Mouse (Mus musculus) midbrain, embryonic 10.5 days (tissue): ENCODE results near the gene Nudcd2. TPM values are rescaled to one million over a fixed set of nuclear protein-coding genes. Genes with fewer than 3 reads are reported as not detected.

Source experiments
- DNase-seq: peaks from one replicate; pipeline ENCODE4 v3.0.0-alpha.2; 2017; ENCODE audit warnings: low spot score
- H3K27ac ChIP-seq: fragments of 300-500 bp; sonication (generic); replicated peaks from 2 replicates; pipeline ENCODE4 v1.5.1; 2016; ENCODE audit warnings: mild to moderate bottlenecking
- H3K27me3 ChIP-seq: fragments of 300-500 bp; sonication (generic); 2 replicates; pipeline ENCODE4 v1.6.1; 2016; ENCODE audit warnings: low read depth, mild to moderate bottlenecking; ENCODE audit not compliant: poor library complexity, severe bottlenecking
- H3K36me3 ChIP-seq: fragments of 300-500 bp; sonication (generic); 2 replicates; pipeline ENCODE4 v1.6.1; 2016; ENCODE audit warnings: mild to moderate bottlenecking, moderate library complexity
- H3K4me1 ChIP-seq: fragments of 300-500 bp; sonication (generic); 2 replicates; pipeline ENCODE4 v1.6.1; 2016
- H3K4me3 ChIP-seq: fragments of 300-500 bp; sonication (generic); 2 replicates; pipeline ENCODE4 v1.5.1; 2016; ENCODE audit warnings: mild to moderate bottlenecking, moderate library complexity
- H3K9me3 ChIP-seq: fragments of 300-500 bp; sonication (generic); replicated peaks from 2 replicates; pipeline ENCODE4 v1.6.1; 2016; ENCODE audit warnings: mild to moderate bottlenecking
- WGBS: fragments of 180-500 bp; shearing (Covaris S2); methylation state at CpG from one replicate; pipeline ENCODE4 v1.1.7; 2016; 5-methylcytosine and 5-hydroxymethylcytosine counted together
- polyA plus RNA-seq: library from polyadenylated mRNA; unstranded; fragments of >200 nt; fragmentation: Nextera tagmentation; extraction: Ambion mirVana; gene quantifications from 2 replicates; pipeline ENCODE4 v1.2.1, GENCODE M21; 2016

Gene Nudcd2
- polyA plus RNA-seq, 1 experiment from 2014 or later = 216 TPM

- Histone ChIP-seq H3K27me3 (no peaks in the 10 kb centered on the region), H3K4me1 (peaks cover 43% of the 10 kb centered on the region), H3K27ac (peak overlapping the region; percentile 97), H3K9me3 (no peaks in the 10 kb centered on the region), H3K4me3 (peak overlapping the region; percentile 91), H3K36me3 (peaks cover 59% of the 10 kb centered on the region)
- no peak for DNase-seq
- WGBS = 2% methylated on average over 14 of the region's 14 CpGs
These were observed 499 bp upstream of the Nudcd2 start for GRCm38 (mm10) chr11:40732997-40733338.

- H3K36me3 ChIP-seq = peaks cover 59% of the 10 kb centered on the region
- peaks cover 43% of the 10 kb centered on the region for H3K4me1 ChIP-seq
- H3K4me3 ChIP-seq = peak overlapping the region; percentile 91
- no peaks in the 10 kb centered on the region for H3K27me3 ChIP-seq
- H3K9me3 ChIP-seq = no peaks in the 10 kb centered on the region
- no peak for DNase-seq
- H3K27ac ChIP-seq = peak overlapping the region; percentile 97
- WGBS = 5% methylated on average over 11 of the region's 11 CpGs
These were observed 835 bp downstream of the Nudcd2 start for GRCm38 (mm10) chr11:40734251-40734752.

GRCm38 (mm10) chr11:40737369-40737768 lies 3.9 kb downstream of the Nudcd2 start:
- peaks cover 20% of the 10 kb centered on the region for H3K4me1 ChIP-seq
- no peak for DNase-seq
- no peaks in the 10 kb centered on the region for H3K9me3 ChIP-seq
- 91% methylated on average over 3 of the region's 3 CpGs for WGBS
- H3K27me3 ChIP-seq = no peaks in the 10 kb centered on the region
- no peak overlapping the region for H3K27ac ChIP-seq
- H3K4me3 ChIP-seq = no peak overlapping the region
- H3K36me3 ChIP-seq = peaks cover 68% of the 10 kb centered on the region

GRCm38 (mm10) chr11:40741605-40742262 lies 8.3 kb downstream of the Nudcd2 start:
- H3K4me3 ChIP-seq = no peak overlapping the region
- H3K9me3 ChIP-seq = no peaks in the 10 kb centered on the region
- DNase-seq = no peak
- no peaks in the 10 kb centered on the region for H3K4me1 ChIP-seq
- H3K36me3 ChIP-seq = peaks cover 52% of the 10 kb centered on the region
- H3K27me3 ChIP-seq = no peaks in the 10 kb centered on the region
- H3K27ac ChIP-seq = no peak overlapping the region
- 92% methylated on average over 12 of the region's 12 CpGs for WGBS

GRCm38 (mm10) chr11:40744348-40744747 lies 10.9 kb downstream of the Nudcd2 start:
- Histone ChIP-seq H3K27me3 (no peaks in the 10 kb centered on the region), H3K36me3 (peaks cover 30% of the 10 kb centered on the region), H3K27ac (no peak overlapping the region), H3K9me3 (no peaks in the 10 kb centered on the region), H3K4me1 (no peaks in the 10 kb centered on the region), H3K4me3 (no peak overlapping the region)
- DNase-seq = no peak
- WGBS = 81% methylated on average over 3 of the region's 3 CpGs

GRCm38 (mm10) chr11:40746361-40746760 lies 12.9 kb downstream of the Nudcd2 start:
- Histone ChIP-seq H3K4me3 (no peak overlapping the region), H3K27ac (no peak overlapping the region), H3K36me3 (peaks cover 16% of the 10 kb centered on the region), H3K9me3 (no peaks in the 10 kb centered on the region), H3K4me1 (no peaks in the 10 kb centered on the region), H3K27me3 (no peaks in the 10 kb centered on the region)
- 93% methylated on average over 12 of the region's 12 CpGs for WGBS
- DNase-seq = no peak

- 72% methylated on average over 2 of the region's 2 CpGs for WGBS
- Histone ChIP-seq H3K27ac (no peak overlapping the region), H3K27me3 (no peaks in the 10 kb centered on the region), H3K36me3 (peaks cover 12% of the 10 kb centered on the region; the same call in 1 of the 2 replicates), H3K4me3 (no peak overlapping the region), H3K4me1 (no peaks in the 10 kb centered on the region), H3K9me3 (no peaks in the 10 kb centered on the region)
- no peak for DNase-seq
These were observed 14.2 kb downstream of the Nudcd2 start for GRCm38 (mm10) chr11:40747716-40748115.

GRCm38 (mm10) chr11:40753836-40754235 lies 20.4 kb downstream of the Nudcd2 start:
- H3K9me3 ChIP-seq = no peaks in the 10 kb centered on the region
- peaks cover 18% of the 10 kb centered on the region for H3K4me1 ChIP-seq
- WGBS = 81% methylated on average over 6 of the region's 6 CpGs
- no peak overlapping the region for H3K27ac ChIP-seq
- DNase-seq = no peak
- peaks cover 7% of the 10 kb centered on the region; the same call in 1 of the 2 replicates for H3K36me3 ChIP-seq
- 0 out of 2 replicates have a peak overlapping the region, but pooled peaks have one; percentile 77 for H3K4me3 ChIP-seq
- H3K27me3 ChIP-seq = no peaks in the 10 kb centered on the region

- Histone ChIP-seq H3K9me3 (no peaks in the 10 kb centered on the region), H3K36me3 (peaks cover 5% of the 10 kb centered on the region; the same call in 1 of the 2 replicates), H3K27me3 (no peaks in the 10 kb centered on the region), H3K4me3 (peak overlapping the region; percentile 77), H3K4me1 (peaks cover 18% of the 10 kb centered on the region), H3K27ac (peak overlapping the region; percentile 90)
- no peak for DNase-seq
- 3% methylated on average over 19 of the region's 19 CpGs for WGBS
These were observed 21.2 kb downstream of the Nudcd2 start for GRCm38 (mm10) chr11:40754664-40755107.

GRCm38 (mm10) chr11:40755109-40755627 lies 21.7 kb downstream of the Nudcd2 start, which contains the start of gene Ccng1:
TSS of gene Ccng1 (minus strand) at chr11:40755311.
- Histone ChIP-seq H3K4me3 (peak within 1 kb of the TSS; percentile 77), H3K27ac (peak within 1 kb of the TSS; percentile 90), H3K27me3 (no peaks in the 10 kb centered on the region), H3K9me3 (no peaks in the 10 kb centered on the region), H3K36me3 (0 out of 2 replicates have a peak, but pooled peaks cover 2% of the 10 kb centered on the region), H3K4me1 (peaks cover 18% of the 10 kb centered on the region)
- peak; percentile 91 for DNase-seq
- WGBS = under 1% methylated on average over 25 of the region's 25 CpGs

GRCm38 (mm10) chr11:40755968-40756367 lies 22.5 kb downstream of the Nudcd2 start:
- H3K27ac ChIP-seq = peak overlapping the region; percentile 90
- no peak for DNase-seq
- 0 out of 2 replicates have a peak, but pooled peaks cover 2% of the 10 kb centered on the region for H3K36me3 ChIP-seq
- H3K27me3 ChIP-seq = no peaks in the 10 kb centered on the region
- H3K9me3 ChIP-seq = no peaks in the 10 kb centered on the region
- WGBS = 88% methylated on average over 8 of the region's 8 CpGs
- peaks cover 18% of the 10 kb centered on the region for H3K4me1 ChIP-seq
- no peak overlapping the region for H3K4me3 ChIP-seq

GRCm38 (mm10) chr11:40759896-40760295 lies 26.4 kb downstream of the Nudcd2 start:
- peaks cover 7% of the 10 kb centered on the region for H3K4me1 ChIP-seq
- no peaks in the 10 kb centered on the region for H3K36me3 ChIP-seq
- H3K27me3 ChIP-seq = no peaks in the 10 kb centered on the region
- 87% methylated on average over 8 of the region's 8 CpGs for WGBS
- no peaks in the 10 kb centered on the region for H3K9me3 ChIP-seq
- H3K27ac ChIP-seq = no peak overlapping the region
- no peak overlapping the region for H3K4me3 ChIP-seq
- DNase-seq = no peak

GRCm38 (mm10) chr11:40763395-40763794 lies 29.9 kb downstream of the Nudcd2 start:
- no peaks in the 10 kb centered on the region for H3K27me3 ChIP-seq
- WGBS = 32% methylated on average over 2 of the region's 2 CpGs
- no peak overlapping the region for H3K4me3 ChIP-seq

More at GRCm38 (mm10) chr11:40763395-40763794, 29.9 kb downstream of the Nudcd2 start:
- Histone ChIP-seq H3K4me1 (no peaks in the 10 kb centered on the region), H3K36me3 (no peaks in the 10 kb centered on the region), H3K27ac (no peak overlapping the region), H3K9me3 (no peaks in the 10 kb centered on the region)
- no peak for DNase-seq
